Mouse (Mus musculus): ENCODE data around the gene Kctd17.
A peak's percentile ranks its signal among the peaks of the same experiment; 100 is the strongest.

Gene Kctd17

GRCm38 (mm10) chr15:78449694-78450418 lies 21.5 kb downstream of the Kctd17 start:
- DNase-seq, result peak; percentile 77

- DNase-seq, result no peak
Observed at GRCm38 (mm10) chr15:78450419-78450768, 22.0 kb downstream of the Kctd17 start.

- DNase-seq, result no peak
Observed at GRCm38 (mm10) chr15:78451201-78451600, 22.8 kb downstream of the Kctd17 start.

GRCm38 (mm10) chr15:78452929-78453328 lies 24.6 kb downstream of the Kctd17 start:
- no peak for DNase-seq

- DNase-seq, result no peak
Observed at GRCm38 (mm10) chr15:78455168-78455567, 26.8 kb downstream of the Kctd17 start.

- no peak for DNase-seq
Observed at GRCm38 (mm10) chr15:78456051-78456450, 27.7 kb downstream of the Kctd17 start.

- no peak for DNase-seq
Observed at GRCm38 (mm10) chr15:78457193-78457592, 28.8 kb downstream of the Kctd17 start.

GRCm38 (mm10) chr15:78462981-78463380 lies 34.6 kb downstream of the Kctd17 start:
- no peak for DNase-seq

- DNase-seq, result no peak
Observed at GRCm38 (mm10) chr15:78466809-78467208, 38.4 kb downstream of the Kctd17 start.

GRCm38 (mm10) chr15:78467570-78467969 lies 39.2 kb downstream of the Kctd17 start:
- DNase-seq, result no peak

GRCm38 (mm10) chr15:78468379-78468937 lies 40.1 kb downstream of the Kctd17 start, which contains the start of gene Tmprss6:
Gene Tmprss6 (minus strand): TSS chr15:78468634.
- no peak for DNase-seq

- DNase-seq, result no peak
Observed at GRCm38 (mm10) chr15:78470495-78471276, 42.3 kb downstream of the Kctd17 start.

- no peak for DNase-seq
Observed at GRCm38 (mm10) chr15:78471902-78472301, 43.5 kb downstream of the Kctd17 start.

- DNase-seq, result no peak
Observed at GRCm38 (mm10) chr15:78473442-78473841, 45.1 kb downstream of the Kctd17 start.

GRCm38 (mm10) chr15:78475604-78476031 lies 47.3 kb downstream of the Kctd17 start:
- no peak for DNase-seq

- DNase-seq, result no peak
Observed at GRCm38 (mm10) chr15:78476878-78477277, 48.5 kb downstream of the Kctd17 start.

- no peak for DNase-seq
Observed at GRCm38 (mm10) chr15:78478073-78478472, 49.7 kb downstream of the Kctd17 start.

- no peak for DNase-seq
Observed at GRCm38 (mm10) chr15:78479470-78479869, 51.1 kb downstream of the Kctd17 start.

- no peak for DNase-seq
Observed at GRCm38 (mm10) chr15:78480111-78480510, 51.7 kb downstream of the Kctd17 start.

- DNase-seq, result no peak
Observed at GRCm38 (mm10) chr15:78480991-78481390, 52.6 kb downstream of the Kctd17 start.

GRCm38 (mm10) chr15:78481448-78482000 lies 53.2 kb downstream of the Kctd17 start:
- DNase-seq, result peak; percentile 38

GRCm38 (mm10) chr15:78482518-78482917 lies 54.2 kb downstream of the Kctd17 start:
- no peak for DNase-seq

- DNase-seq, result no peak
Observed at GRCm38 (mm10) chr15:78483311-78483710, 54.9 kb downstream of the Kctd17 start.

- DNase-seq, result no peak
Observed at GRCm38 (mm10) chr15:78486564-78486963, 58.2 kb downstream of the Kctd17 start.

Data from lung, postnatal 10 days (tissue).